Mouse (Mus musculus): ENCODE results near the gene Sptb. TPM values are rescaled to one million over a fixed set of nuclear protein-coding genes. Genes with fewer than 3 reads are reported as not detected.

Sptb gene
- polyA plus RNA-seq, 1 experiment from 2014 or later = 1.4 TPM

DNA sequence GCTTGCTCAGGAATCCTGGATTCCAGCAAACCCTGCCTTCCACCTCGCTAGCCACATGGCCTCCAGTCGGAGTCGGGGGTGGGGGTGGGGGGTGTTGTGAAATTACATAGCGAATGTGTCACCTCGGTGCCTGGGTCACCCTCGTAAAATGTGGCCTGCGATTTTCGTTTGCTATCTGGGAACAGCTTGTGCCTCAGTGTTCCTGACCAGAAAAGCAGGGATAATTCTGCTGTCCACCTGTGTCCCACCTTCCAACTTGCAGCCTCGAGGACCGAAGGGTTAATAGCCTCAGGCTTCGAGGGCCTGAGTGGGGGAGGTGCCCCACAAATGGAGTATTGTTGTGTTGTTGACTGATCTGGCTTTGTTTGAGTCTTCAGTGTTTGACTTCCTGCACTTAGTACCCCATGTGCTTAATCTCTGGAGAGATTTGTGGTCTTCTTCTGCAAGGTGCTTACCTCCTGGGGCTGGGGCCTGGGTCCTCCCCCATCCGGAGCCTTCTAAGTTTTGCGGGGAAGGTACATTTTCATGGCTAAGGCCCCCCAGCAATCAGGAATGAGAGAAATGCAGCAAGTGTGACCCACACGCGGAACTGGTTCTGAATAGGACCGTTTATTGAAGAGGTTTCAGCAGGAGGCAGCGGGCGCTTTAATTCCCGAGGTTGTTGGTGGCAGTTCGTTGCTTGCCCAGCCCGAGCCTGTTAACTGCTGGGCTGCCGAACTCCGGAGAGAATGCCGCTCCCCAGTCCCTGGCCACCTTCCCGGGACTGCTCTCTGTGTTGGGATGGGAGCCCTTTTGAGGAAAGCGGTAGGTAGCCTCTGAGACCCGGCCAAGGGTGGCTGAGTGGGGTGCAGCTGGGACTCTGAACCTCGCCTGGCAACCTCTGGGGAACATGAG, 163.7 kb downstream of the Sptb start:
- no peak for ATAC-seq (ENCODE audit: insufficient number of reproducible peaks, low FRiP score, low TSS enrichment, low read depth)
- peak overlapping the region; percentile 64 for H3K27ac ChIP-seq
- peak overlapping the region; percentile 45 for H3K4me2 ChIP-seq
- H3K4me3 ChIP-seq = peak overlapping the region; percentile 18
- H3K9me3 ChIP-seq = no peaks in the 10 kb centered on the region
- H3K9ac ChIP-seq = no peak overlapping the region
- no peaks in the 10 kb centered on the region for H3K36me3 ChIP-seq
- WGBS = 10% methylated on average over 28 of the region's 28 CpGs
- H3K4me1 ChIP-seq = peaks cover 39% of the 10 kb centered on the region
- no peaks in the 10 kb centered on the region for H3K27me3 ChIP-seq

DNA sequence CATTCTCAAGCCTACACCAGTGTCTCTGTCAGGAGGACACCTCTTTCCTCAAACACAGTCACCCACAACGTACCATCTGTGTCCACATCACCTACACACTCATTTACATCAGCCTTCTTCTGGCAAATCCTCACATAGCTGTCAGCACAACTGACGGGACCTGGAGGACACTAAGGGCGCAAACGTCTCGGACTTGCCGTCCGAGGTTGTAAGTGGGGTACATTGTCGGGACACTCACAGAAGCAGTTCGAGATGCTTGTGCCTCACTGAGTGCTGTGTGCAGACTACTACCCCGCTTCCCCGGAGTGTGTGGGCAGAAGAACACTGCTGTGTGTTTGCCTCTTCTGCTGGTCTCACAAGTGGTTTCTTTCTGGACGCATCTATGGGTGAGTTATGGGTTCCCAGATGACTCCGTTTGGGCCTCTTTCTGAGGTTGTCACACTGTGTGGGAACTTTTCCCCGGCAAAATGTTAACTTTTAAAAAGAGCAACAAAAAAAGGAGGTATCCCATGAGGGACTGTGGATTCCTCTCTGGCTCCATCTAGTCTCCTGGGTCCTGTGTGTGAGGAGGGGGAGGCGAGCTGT, 164.5 kb downstream of the Sptb start:
- WGBS = 48% methylated on average over 15 of the region's 15 CpGs
- H3K36me3 ChIP-seq = no peaks in the 10 kb centered on the region
- H3K4me1 ChIP-seq = peaks cover 47% of the 10 kb centered on the region
- ATAC-seq (ENCODE audit: insufficient number of reproducible peaks, low FRiP score, low TSS enrichment, low read depth) = no peak
- no peaks in the 10 kb centered on the region for H3K27me3 ChIP-seq
- no peaks in the 10 kb centered on the region for H3K9me3 ChIP-seq
- H3K27ac ChIP-seq = no peak overlapping the region
- no peak overlapping the region for H3K9ac ChIP-seq
- H3K4me3 ChIP-seq = 0 out of 2 replicates have a peak overlapping the region, but pooled peaks have one; percentile 18
- peak overlapping the region; percentile 45 for H3K4me2 ChIP-seq

- Histone ChIP-seq H3K4me3 (no peak overlapping the region), H3K4me2 (no peak overlapping the region), H3K27ac (peak overlapping the region; percentile 30; the same call in 1 of the 2 replicates), H3K36me3 (no peaks in the 10 kb centered on the region), H3K4me1 (peaks cover 34% of the 10 kb centered on the region), H3K27me3 (no peaks in the 10 kb centered on the region), H3K9ac (no peak overlapping the region), H3K9me3 (peaks cover 3% of the 10 kb centered on the region; the same call in 1 of the 2 replicates)
- ATAC-seq (ENCODE audit: insufficient number of reproducible peaks, low FRiP score, low TSS enrichment, low read depth) = no peak
- WGBS = 38% methylated on average over 6 of the region's 6 CpGs
Measured at GRCm38 (mm10) chr12:76541879-76542278, 168.5 kb downstream of the Sptb start.

GRCm38 (mm10) chr12:76541475-76541874, 168.9 kb downstream of the Sptb start:
- H3K4me2 ChIP-seq = no peak overlapping the region
- no peaks in the 10 kb centered on the region for H3K36me3 ChIP-seq
- H3K27me3 ChIP-seq = no peaks in the 10 kb centered on the region
- H3K27ac ChIP-seq = peak overlapping the region; percentile 30; the same call in 1 of the 2 replicates
- H3K4me3 ChIP-seq = no peak overlapping the region
- no peak overlapping the region for H3K9ac ChIP-seq
- 24% methylated on average over 8 of the region's 8 CpGs for WGBS
- peaks cover 3% of the 10 kb centered on the region; the same call in 1 of the 2 replicates for H3K9me3 ChIP-seq
- no peak for ATAC-seq (ENCODE audit: insufficient number of reproducible peaks, low FRiP score, low TSS enrichment, low read depth)
- peaks cover 32% of the 10 kb centered on the region for H3K4me1 ChIP-seq

DNA sequence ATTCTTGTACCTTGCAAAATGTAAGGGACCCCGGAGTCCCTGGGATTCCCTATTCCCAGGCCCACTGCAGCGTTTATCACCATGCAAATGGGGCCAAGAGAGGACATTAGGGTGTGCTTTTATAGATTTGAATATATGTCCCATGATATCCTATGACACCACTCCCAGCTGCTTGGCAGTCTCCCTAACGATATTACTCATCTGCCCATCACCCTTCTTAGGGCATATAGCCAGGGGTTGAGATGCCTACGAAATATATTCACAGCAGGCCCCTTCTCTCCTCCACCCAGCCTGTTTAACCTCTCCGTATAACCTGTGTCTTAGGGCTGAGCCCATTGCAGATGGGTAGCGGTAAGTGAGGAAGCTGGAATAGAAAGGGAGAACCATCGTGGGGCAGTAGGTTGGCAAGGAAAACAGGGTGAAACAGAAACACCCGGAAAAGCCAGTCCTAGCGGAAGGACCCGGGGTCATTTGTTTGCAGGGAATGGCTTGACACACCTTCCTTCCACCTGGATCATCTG, 169.6 kb downstream of the Sptb start:
- no peaks in the 10 kb centered on the region for H3K36me3 ChIP-seq
- WGBS = 69% methylated on average over 10 of the region's 10 CpGs
- no peak overlapping the region for H3K4me2 ChIP-seq
- no peaks in the 10 kb centered on the region for H3K27me3 ChIP-seq
- H3K9ac ChIP-seq = no peak overlapping the region
- no peak overlapping the region for H3K4me3 ChIP-seq
- ATAC-seq (ENCODE audit: insufficient number of reproducible peaks, low FRiP score, low TSS enrichment, low read depth) = no peak
- peaks cover 3% of the 10 kb centered on the region; the same call in 1 of the 2 replicates for H3K9me3 ChIP-seq
- H3K27ac ChIP-seq = no peak overlapping the region
- peaks cover 26% of the 10 kb centered on the region for H3K4me1 ChIP-seq

DNA sequence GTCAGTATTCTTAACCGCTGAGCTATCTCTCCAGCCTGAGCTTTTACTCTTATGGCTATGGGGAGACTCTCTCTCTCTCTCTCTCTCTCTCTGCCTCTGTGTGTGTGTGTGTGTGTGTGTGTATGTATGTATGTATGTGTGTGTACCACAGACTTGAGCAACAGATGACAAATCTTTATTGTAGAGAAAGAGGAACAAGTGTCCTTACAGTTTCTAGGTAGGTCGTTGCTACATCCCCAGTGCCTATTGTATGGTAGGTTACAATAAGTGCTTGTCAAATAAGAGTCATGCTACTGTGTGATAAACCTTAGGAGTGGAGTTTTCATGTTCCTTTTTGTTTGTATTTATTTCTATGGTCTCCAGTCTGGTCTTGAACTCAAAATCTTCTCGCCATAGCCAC, 170.2 kb downstream of the Sptb start:
- H3K9ac ChIP-seq = no peak overlapping the region
- no peak overlapping the region for H3K27ac ChIP-seq
- H3K4me2 ChIP-seq = no peak overlapping the region
- no peak overlapping the region for H3K4me3 ChIP-seq
- 94% methylated on average over 3 of the region's 3 CpGs for WGBS
- no peak for ATAC-seq (ENCODE audit: insufficient number of reproducible peaks, low FRiP score, low TSS enrichment, low read depth)
- H3K27me3 ChIP-seq = no peaks in the 10 kb centered on the region
- H3K9me3 ChIP-seq = peaks cover 3% of the 10 kb centered on the region; the same call in 1 of the 2 replicates
- peaks cover 28% of the 10 kb centered on the region for H3K4me1 ChIP-seq
- no peaks in the 10 kb centered on the region for H3K36me3 ChIP-seq

DNA sequence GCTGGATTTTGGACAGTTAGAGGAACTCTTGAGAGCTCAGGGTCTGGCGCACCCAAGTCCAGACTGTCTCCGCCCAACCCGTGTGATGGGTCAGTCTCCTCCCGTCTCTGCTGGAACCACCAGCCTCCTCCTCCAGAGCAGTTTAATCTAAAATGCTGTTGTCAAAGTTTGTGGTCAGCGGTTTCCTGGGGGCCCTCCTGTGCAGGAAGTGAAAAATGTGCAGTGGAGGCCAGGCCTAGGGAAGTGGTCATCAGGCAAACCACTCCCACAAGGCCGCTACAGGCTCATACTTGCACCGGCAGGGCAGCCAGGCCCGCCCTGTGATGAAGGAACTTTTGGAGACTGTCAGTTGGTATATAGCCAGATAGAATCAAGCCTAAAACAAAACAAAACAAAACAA, 172.9 kb downstream of the Sptb start:
- WGBS = 85% methylated on average over 8 of the region's 8 CpGs
- no peak overlapping the region for H3K27ac ChIP-seq
- H3K27me3 ChIP-seq = peaks cover under 1% of the 10 kb centered on the region; the same call in 1 of the 2 replicates
- no peak for ATAC-seq (ENCODE audit: insufficient number of reproducible peaks, low FRiP score, low TSS enrichment, low read depth)
- H3K9me3 ChIP-seq = peaks cover 3% of the 10 kb centered on the region; the same call in 1 of the 2 replicates
- no peaks in the 10 kb centered on the region for H3K36me3 ChIP-seq
- H3K4me2 ChIP-seq = no peak overlapping the region
- peaks cover 50% of the 10 kb centered on the region for H3K4me1 ChIP-seq
- no peak overlapping the region for H3K4me3 ChIP-seq
- no peak overlapping the region for H3K9ac ChIP-seq

DNA sequence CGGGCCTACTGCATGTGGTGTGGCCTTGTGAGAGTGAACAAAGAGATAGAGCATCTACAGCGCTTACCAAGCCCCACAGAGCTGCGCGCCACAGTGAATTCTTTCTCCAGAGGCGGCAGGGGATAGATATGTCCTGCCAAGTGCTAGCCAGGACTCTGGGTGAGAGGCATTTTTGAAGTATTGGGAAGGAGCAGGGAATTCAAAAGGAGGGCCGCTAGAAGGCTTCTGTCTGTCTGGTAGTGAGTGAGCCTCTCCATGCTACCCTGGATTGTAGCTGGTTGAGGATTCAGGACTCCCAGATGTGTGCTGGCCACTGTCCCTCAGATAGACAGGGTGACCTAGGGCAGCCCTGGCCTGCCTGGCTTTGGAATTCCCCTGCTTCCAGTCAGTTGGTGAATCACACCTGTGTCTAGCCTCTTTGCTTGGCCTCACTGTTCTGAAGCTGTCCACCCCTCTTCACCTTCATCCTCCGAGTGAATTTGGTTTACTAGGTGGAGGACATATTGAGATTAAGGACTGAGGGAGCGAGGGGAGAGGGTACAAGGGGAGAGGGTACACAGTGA, 173.7 kb downstream of the Sptb start:
- Histone ChIP-seq H3K9me3 (peaks cover 3% of the 10 kb centered on the region; the same call in 1 of the 2 replicates), H3K4me1 (peaks cover 54% of the 10 kb centered on the region), H3K36me3 (no peaks in the 10 kb centered on the region), H3K27ac (no peak overlapping the region), H3K9ac (no peak overlapping the region), H3K4me2 (no peak overlapping the region), H3K4me3 (no peak overlapping the region), H3K27me3 (peaks cover 8% of the 10 kb centered on the region)
- ATAC-seq (ENCODE audit: insufficient number of reproducible peaks, low FRiP score, low TSS enrichment, low read depth) = no peak
- 83% methylated on average over 8 of the region's 8 CpGs for WGBS

- H3K4me3 ChIP-seq = peak overlapping the region; percentile 9; the same call in 1 of the 2 replicates
- no peak for ATAC-seq (ENCODE audit: insufficient number of reproducible peaks, low FRiP score, low TSS enrichment, low read depth)
- peaks cover 12% of the 10 kb centered on the region for H3K27me3 ChIP-seq
- H3K9me3 ChIP-seq = peaks cover 3% of the 10 kb centered on the region; the same call in 1 of the 2 replicates
- peaks cover 45% of the 10 kb centered on the region for H3K4me1 ChIP-seq
- no peak overlapping the region for H3K27ac ChIP-seq
- 0 out of 2 replicates have a peak overlapping the region, but pooled peaks have one; percentile 14 for H3K9ac ChIP-seq
- no peaks in the 10 kb centered on the region for H3K36me3 ChIP-seq
- peak overlapping the region; percentile 97 for H3K4me2 ChIP-seq
- WGBS = 41% methylated on average over 9 of the region's 9 CpGs
Measured at GRCm38 (mm10) chr12:76535471-76535900, 174.9 kb downstream of the Sptb start.

- Histone ChIP-seq H3K36me3 (no peaks in the 10 kb centered on the region), H3K9ac (peak overlapping the region; percentile 65; the same call in 1 of the 2 replicates), H3K4me1 (peaks cover 44% of the 10 kb centered on the region), H3K4me2 (peak overlapping the region; percentile 97), H3K27ac (peak overlapping the region; percentile 82), H3K4me3 (peak overlapping the region; percentile 64), H3K27me3 (peaks cover 12% of the 10 kb centered on the region), H3K9me3 (peaks cover 3% of the 10 kb centered on the region; the same call in 1 of the 2 replicates)
- 11% methylated on average over 9 of the region's 9 CpGs for WGBS
- ATAC-seq (ENCODE audit: insufficient number of reproducible peaks, low FRiP score, low TSS enrichment, low read depth) = no peak
Measured at GRCm38 (mm10) chr12:76534641-76535283, 175.6 kb downstream of the Sptb start.

DNA sequence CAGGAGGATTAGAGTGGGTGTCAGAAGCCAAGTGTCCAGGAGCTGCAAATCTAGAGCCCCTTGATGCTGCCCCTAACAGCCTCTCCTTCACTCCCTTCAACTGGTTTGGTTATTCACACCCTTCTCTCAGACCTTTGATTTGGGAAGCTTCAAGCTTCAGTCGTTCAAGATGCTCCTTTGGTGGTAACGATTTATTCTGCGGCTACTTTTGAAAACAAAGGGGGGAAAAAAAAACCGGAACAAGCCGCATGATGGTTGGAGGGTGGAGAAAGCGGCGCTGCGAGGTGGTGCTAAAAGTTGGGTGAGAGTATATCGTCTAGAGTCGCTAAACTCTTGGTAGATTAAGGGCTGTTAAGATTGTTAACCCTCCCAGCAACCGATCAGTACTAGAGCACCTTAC, 176.1 kb downstream of the Sptb start:
- WGBS = under 1% methylated on average over 11 of the region's 11 CpGs
- Histone ChIP-seq H3K4me3 (peak overlapping the region; percentile 64), H3K27me3 (peaks cover 12% of the 10 kb centered on the region), H3K36me3 (no peaks in the 10 kb centered on the region), H3K27ac (peak overlapping the region; percentile 82), H3K9ac (peak overlapping the region; percentile 65), H3K4me2 (peak overlapping the region; percentile 97), H3K4me1 (peaks cover 44% of the 10 kb centered on the region), H3K9me3 (no peaks in the 10 kb centered on the region)
- no peak for ATAC-seq (ENCODE audit: insufficient number of reproducible peaks, low FRiP score, low TSS enrichment, low read depth)
